Mouse (Mus musculus) midbrain, postnatal 0 days (tissue): ENCODE results near the gene Ggt5. TPM values are rescaled to one million over a fixed set of nuclear protein-coding genes. Genes with fewer than 3 reads are reported as not detected.

Source experiments
- ATAC-seq: fragments of 200-750 bp; cut with Nextera tagmentation; 2 replicates; pipeline ENCODE4 v1.8.0; 2017; ENCODE audit warnings: moderate number of reproducible peaks, mild to moderate bottlenecking, moderate TSS enrichment, moderate library complexity; ENCODE audit not compliant: low FRiP score
- DNase-seq: peaks from one replicate; pipeline ENCODE4 v3.0.0-alpha.2; 2015; ENCODE audit warnings: low spot score
- H3K27ac ChIP-seq: fragments of 300-500 bp; sonication (generic); 2 replicates; pipeline ENCODE4 v1.5.1; 2014; ENCODE audit warnings: low read depth, mild to moderate bottlenecking, low read length, mixed read lengths
- H3K27me3 ChIP-seq: fragments of 300-500 bp; sonication (generic); 2 replicates; pipeline ENCODE4 v1.6.1; 2014; ENCODE audit warnings: low read length, control low read depth, mixed read lengths; ENCODE audit not compliant: insufficient read depth
- H3K36me3 ChIP-seq: fragments of 300-500 bp; sonication (generic); 2 replicates; pipeline ENCODE4 v1.6.1; 2014; ENCODE audit warnings: low read length, control low read depth, mixed read lengths; ENCODE audit not compliant: insufficient read depth
- H3K4me1 ChIP-seq: fragments of 300-500 bp; sonication (generic); 2 replicates; pipeline ENCODE4 v1.6.1; 2014; ENCODE audit warnings: mild to moderate bottlenecking, control low read depth, antibody characterized with exemption, low read length, mixed read lengths; ENCODE audit not compliant: insufficient read depth
- H3K4me2 ChIP-seq: fragments of 300-500 bp; sonication (generic); 2 replicates; pipeline ENCODE4 v1.6.1; 2014; ENCODE audit warnings: low read depth, mild to moderate bottlenecking, low read length, mixed read lengths; ENCODE audit not compliant: poor library complexity, severe bottlenecking
- H3K4me3 ChIP-seq: fragments of 300-500 bp; sonication (generic); 2 replicates; pipeline ENCODE4 v1.5.1; 2014; ENCODE audit warnings: low read depth, mild to moderate bottlenecking, low read length, moderate library complexity
- H3K9ac ChIP-seq: fragments of 300-500 bp; sonication (generic); replicated peaks from 2 replicates; pipeline ENCODE4 v1.6.1; 2014; ENCODE audit warnings: mild to moderate bottlenecking, low read length, moderate library complexity, mixed read lengths; ENCODE audit not compliant: poor library complexity, severe bottlenecking
- H3K9me3 ChIP-seq: fragments of 300-500 bp; sonication (generic); 2 replicates; pipeline ENCODE4 v1.6.1; 2016; ENCODE audit warnings: low read length, control low read depth
- CTCF ChIP-seq: IDR thresholded peaks from 2 replicates; pipeline ENCODE4 v1.5.1; 2016; ENCODE audit warnings: antibody characterized with exemption, mild to moderate bottlenecking
- WGBS: fragments of 180-500 bp; shearing (Covaris S2); extraction: QIAGEN DNeasy Blood & Tissue Kit; methylation state at CpG from one replicate; pipeline ENCODE4 v1.1.7; 2014; 5-methylcytosine and 5-hydroxymethylcytosine counted together
- polyA plus RNA-seq: library from polyadenylated mRNA; unstranded; fragments of >200 nt; fragmentation: Nextera tagmentation; extraction: Ambion mirVana; gene quantifications from 2 replicates; pipeline ENCODE4 v1.2.1, GENCODE M21; 2015
- total RNA-seq: library from RNA; depleted of rRNA; stranded (reverse); fragments of >200 nt; gene quantifications from 2 replicates; pipeline ENCODE4 v1.2.3, GENCODE M21; 2014

Gene Ggt5
- total and polyA plus RNA-seq, 2 experiments from 2014 or later: 1.3 to 5.8 TPM

- Histone ChIP-seq H3K27ac (no peak overlapping the region), H3K27me3 (no peaks in the 10 kb centered on the region), H3K9ac (no peak overlapping the region), H3K4me1 (no peaks in the 10 kb centered on the region), H3K9me3 (no peaks in the 10 kb centered on the region), H3K36me3 (no peaks in the 10 kb centered on the region), H3K4me3 (no peak overlapping the region), H3K4me2 (no peak overlapping the region)
- DNase-seq: no peak
- WGBS: 86% methylated on average over 4 of the region's 4 CpGs
- no peak for TF ChIP-seq CTCF
- no peak for ATAC-seq
Observed at GRCm38 (mm10) chr10:75616044-75616443, 26.9 kb downstream of the Ggt5 start.

GRCm38 (mm10) chr10:75620818-75621217, 31.7 kb downstream of the Ggt5 start:
- Histone ChIP-seq H3K9me3 (no peaks in the 10 kb centered on the region), H3K27me3 (no peaks in the 10 kb centered on the region), H3K27ac (no peak overlapping the region), H3K36me3 (no peaks in the 10 kb centered on the region), H3K4me1 (no peaks in the 10 kb centered on the region), H3K4me3 (no peak overlapping the region), H3K4me2 (no peak overlapping the region), H3K9ac (no peak overlapping the region)
- TF ChIP-seq CTCF: no peak
- DNase-seq: no peak
- WGBS: 60% methylated on average over 3 of the region's 3 CpGs
- ATAC-seq: no peak

- no peak for TF ChIP-seq CTCF
- no peak overlapping the region for H3K4me2 ChIP-seq
- WGBS: 67% methylated on average over 6 of the region's 6 CpGs
- no peak overlapping the region for H3K9ac ChIP-seq
- no peaks in the 10 kb centered on the region for H3K27me3 ChIP-seq
- H3K27ac ChIP-seq: no peak overlapping the region
- ATAC-seq (no peak), DNase-seq (no peak)
- H3K4me3 ChIP-seq: no peak overlapping the region
- no peaks in the 10 kb centered on the region for H3K9me3 ChIP-seq
- H3K36me3 ChIP-seq: no peaks in the 10 kb centered on the region
- H3K4me1 ChIP-seq: no peaks in the 10 kb centered on the region
Observed at GRCm38 (mm10) chr10:75625920-75626319, 36.8 kb downstream of the Ggt5 start.

GRCm38 (mm10) chr10:75626991-75627390, 37.9 kb downstream of the Ggt5 start:
- no peak overlapping the region for H3K4me2 ChIP-seq
- H3K9me3 ChIP-seq: no peaks in the 10 kb centered on the region
- H3K27me3 ChIP-seq: no peaks in the 10 kb centered on the region
- H3K4me3 ChIP-seq: no peak overlapping the region
- no peak for TF ChIP-seq CTCF
- H3K27ac ChIP-seq: no peak overlapping the region
- H3K36me3 ChIP-seq: no peaks in the 10 kb centered on the region
- H3K9ac ChIP-seq: no peak overlapping the region
- no peaks in the 10 kb centered on the region for H3K4me1 ChIP-seq
- ATAC-seq (no peak), DNase-seq (no peak)
- 67% methylated on average over 3 of the region's 3 CpGs for WGBS

GRCm38 (mm10) chr10:75627490-75627889, 38.4 kb downstream of the Ggt5 start:
- H3K9me3 ChIP-seq: no peaks in the 10 kb centered on the region
- no peak for TF ChIP-seq CTCF
- no peaks in the 10 kb centered on the region for H3K4me1 ChIP-seq
- WGBS: 88% methylated on average over 3 of the region's 3 CpGs
- no peak for ATAC-seq
- H3K36me3 ChIP-seq: no peaks in the 10 kb centered on the region
- H3K9ac ChIP-seq: no peak overlapping the region
- no peak overlapping the region for H3K4me2 ChIP-seq
- H3K27me3 ChIP-seq: no peaks in the 10 kb centered on the region
- no peak overlapping the region for H3K27ac ChIP-seq
- DNase-seq: no peak
- no peak overlapping the region for H3K4me3 ChIP-seq

GRCm38 (mm10) chr10:75632633-75633032, 43.5 kb downstream of the Ggt5 start:
- no peak overlapping the region for H3K4me3 ChIP-seq
- H3K9me3 ChIP-seq: no peaks in the 10 kb centered on the region
- H3K27me3 ChIP-seq: no peaks in the 10 kb centered on the region
- peak; percentile 40 for DNase-seq
- H3K4me1 ChIP-seq: no peaks in the 10 kb centered on the region
- ATAC-seq: no peak
- TF ChIP-seq CTCF: no peak
- no peak overlapping the region for H3K4me2 ChIP-seq
- no peaks in the 10 kb centered on the region for H3K36me3 ChIP-seq
- no peak overlapping the region for H3K27ac ChIP-seq
- WGBS: 40% methylated on average over 5 of the region's 5 CpGs
- no peak overlapping the region for H3K9ac ChIP-seq

GRCm38 (mm10) chr10:75633048-75633447, 43.9 kb downstream of the Ggt5 start:
- H3K9ac ChIP-seq: no peak overlapping the region

More at GRCm38 (mm10) chr10:75633048-75633447, 43.9 kb downstream of the Ggt5 start:
- WGBS: 80% methylated on average over 5 of the region's 5 CpGs
- H3K36me3 ChIP-seq: no peaks in the 10 kb centered on the region
- H3K4me2 ChIP-seq: no peak overlapping the region
- ATAC-seq (peak; percentile 55; the same call in 1 of the 2 replicates), DNase-seq (no peak)
- H3K27ac ChIP-seq: no peak overlapping the region
- H3K4me3 ChIP-seq: no peak overlapping the region
- H3K9me3 ChIP-seq: no peaks in the 10 kb centered on the region
- TF ChIP-seq CTCF: no peak
- no peaks in the 10 kb centered on the region for H3K27me3 ChIP-seq
- no peaks in the 10 kb centered on the region for H3K4me1 ChIP-seq
